Mouse (Mus musculus) gastrocnemius, adult 18-20 months (tissue): Measurements from ENCODE around the gene Tas2r122. TPM values are rescaled to one million over a fixed set of nuclear protein-coding genes. Genes with fewer than 3 reads are reported as not detected.
"Not testable (repeated sequence)": the region's sequence is repeated elsewhere in the genome, so short reads cannot be mapped to it uniquely, and the experiment has no call there.

Experiments
- DNase-seq: peaks from one replicate; pipeline ENCODE4 v3.0.0; 2021; ENCODE audit warnings: low spot score
- long read RNA-seq, 2 experiments: library from polyadenylated mRNA; stranded (forward); transcript quantifications; one replicate each; pipeline ENCODE4 v2.0.0; 2021
- total RNA-seq, 2 experiments: library from RNA; stranded (reverse); gene quantifications; 2 replicates each; pipeline ENCODE4 v1.2.3; 2021

Gene Tas2r122
- total RNA-seq: not detected
- long read RNA-seq, experiment 1: 0 reads
- long read RNA-seq, experiment 2: 0 reads

- no peak for DNase-seq
These were observed at the start of gene Tas2r122 for GRCm38 (mm10) chr6:132711828-132712227. Tas2r122 (minus strand) TSS chr6:132711928.

GRCm38 (mm10) chr6:132754430-132754829 lies 42.7 kb upstream of the Tas2r122 start, which contains the start of gene Tas2r124:
Tas2r124 (plus strand) TSS chr6:132754730.
- DNase-seq: no peak

DNA sequence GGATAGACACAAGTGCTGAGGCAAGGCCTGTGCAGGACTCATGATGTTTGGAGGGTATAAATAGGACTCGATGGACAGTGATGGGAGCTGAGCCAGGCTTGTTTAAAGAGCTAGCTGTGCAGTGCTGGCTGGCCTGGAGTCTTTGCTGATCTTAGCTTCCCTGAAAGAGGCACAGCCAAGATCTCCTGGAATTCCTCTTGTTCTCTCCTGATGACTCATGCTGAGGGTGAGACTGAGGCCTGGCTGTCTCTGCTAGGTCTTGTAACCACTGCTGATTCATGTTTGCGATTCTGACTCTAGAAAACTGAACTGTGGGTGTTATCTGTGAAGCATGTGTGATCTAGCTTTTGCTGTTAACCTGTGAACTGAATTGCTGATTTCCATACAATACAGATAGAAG lies 38.5 kb upstream of the Tas2r122 start:
- DNase-seq: no peak

DNA sequence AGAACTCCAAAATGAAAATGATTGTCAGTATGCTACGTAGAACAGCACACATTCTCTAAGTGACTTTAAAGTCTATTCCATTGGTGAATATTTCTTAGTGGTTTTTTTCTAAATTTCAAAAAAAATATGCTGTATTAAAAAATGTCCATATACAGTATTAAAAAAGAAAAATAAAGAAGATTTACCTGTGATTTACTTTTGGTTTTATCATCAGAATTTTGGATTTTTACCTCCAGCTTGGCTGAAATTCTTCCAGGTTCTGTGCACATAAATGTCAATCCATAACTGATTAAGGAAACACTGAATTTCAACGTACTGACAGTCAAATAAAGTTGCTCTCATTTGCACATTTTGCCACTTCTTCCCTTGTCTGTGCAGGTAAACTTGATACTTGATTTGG lies 26.2 kb upstream of the Tas2r122 start, which contains the start of gene Tas2r115:
Gene Tas2r115 (minus strand): TSS at position 101 of the 400 bp plus-strand sequence.
- DNase-seq: no peak

DNA sequence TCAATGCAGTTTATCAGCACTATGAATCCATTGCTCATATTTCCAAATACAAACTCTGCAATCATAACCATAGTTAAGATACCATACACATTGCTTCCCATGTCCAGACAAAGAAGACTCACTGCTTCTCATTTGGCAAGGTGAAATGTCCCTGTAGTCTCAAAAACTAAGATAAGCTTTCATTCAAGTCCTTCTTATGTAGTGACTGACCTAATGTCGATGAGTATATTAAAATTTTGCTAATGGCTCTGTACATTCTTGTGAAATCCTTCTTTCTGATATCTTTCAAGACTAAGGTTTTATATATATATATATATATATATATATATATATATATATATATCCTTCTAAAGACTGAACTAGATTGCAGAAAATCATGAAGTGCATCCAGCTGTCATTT lies 10.8 kb downstream of the Tas2r122 start, which contains the start of gene Tas2r121:
Gene Tas2r121 (minus strand): TSS at position 101 of the 400 bp plus-strand sequence.
- no peak for DNase-seq

- DNase-seq: not testable (repeated sequence)
These were observed 20.1 kb downstream of the Tas2r122 start for GRCm38 (mm10) chr6:132691596-132691995.

Other genes with a start within 250 kb of the Tas2r122 start
- not detected for gene Prh1, start 142.1 kb downstream of the Tas2r122 start, total RNA-seq
- gene Prp2, start 116.0 kb downstream of the Tas2r122 start, total RNA-seq: not detected
- not detected for gene A630073D07Rik, start 60.4 kb downstream of the Tas2r122 start, total RNA-seq
- gene Tas2r120, start 55.0 kb downstream of the Tas2r122 start, total RNA-seq: not detected
- gene Tas2r121, start 10.9 kb downstream of the Tas2r122 start, total RNA-seq: not detected
- gene Tas2r115, start 26.1 kb upstream of the Tas2r122 start, total RNA-seq: not detected
- not detected for gene Tas2r124, start 42.8 kb upstream of the Tas2r122 start, total RNA-seq
- gene Tas2r102, start 50.2 kb upstream of the Tas2r122 start, total RNA-seq: not detected
- not detected for gene Tas2r136, start 66.2 kb upstream of the Tas2r122 start, total RNA-seq
- gene Tas2r117, start 90.9 kb upstream of the Tas2r122 start, total RNA-seq: not detected
- gene Tas2r123, start 135.2 kb upstream of the Tas2r122 start, total RNA-seq: not detected
- not detected for gene Tas2r116, start 143.5 kb upstream of the Tas2r122 start, total RNA-seq
- gene Tas2r110, start 156.1 kb upstream of the Tas2r122 start, total RNA-seq: not detected
- gene Tas2r113, start 181.1 kb upstream of the Tas2r122 start, total RNA-seq: not detected
- not detected for gene Tas2r125, start 197.7 kb upstream of the Tas2r122 start, total RNA-seq
- gene Tas2r129, start 239.2 kb upstream of the Tas2r122 start, total RNA-seq: not detected
- gene Tas2r131, start 246.0 kb upstream of the Tas2r122 start, total RNA-seq: not detected